Mouse (Mus musculus): Measurements from ENCODE around the gene Chrna3. TPM values are rescaled to one million over a fixed set of nuclear protein-coding genes. Genes with fewer than 3 reads are reported as not detected.

Chrna3 gene
- total and polyA plus RNA-seq, 2 experiments from 2014 or later, result 12.1 to 15.8 TPM

GRCm38 (mm10) chr9:55048211-55048880, 22.0 kb upstream of the Chrna3 start, which contains the start of gene Chrnb4:
Gene Chrnb4, minus strand, starts transcription at chr9:55048779.
- Histone ChIP-seq H3K4me3 (ENCODE audit: low read depth, low read length) (peak within 1 kb of the TSS; percentile 44), H3K27ac (ENCODE audit: low read depth, low read length) (no peak within 1 kb of the TSS), H3K4me1 (ENCODE audit: insufficient read depth, low read length) (peaks cover 11% of the 10 kb centered on the region; the same call in 1 of the 2 replicates), H3K27me3 (ENCODE audit: insufficient read depth, low read length) (peaks cover 10% of the 10 kb centered on the region), H3K4me2 (ENCODE audit: low read depth, low read length, poor library complexity, severe bottlenecking) (peak within 1 kb of the TSS; percentile 92), H3K9ac (replicated peaks; ENCODE audit: low read length, poor library complexity, severe bottlenecking) (peak within 1 kb of the TSS; percentile 48), H3K36me3 (ENCODE audit: insufficient read depth, low read length) (no peaks in the 10 kb centered on the region), H3K9me3 (ENCODE audit: low read length) (no peaks in the 10 kb centered on the region)
- whole genome bisulfite sequencing, result under 1% methylated on average over 23 of the region's 23 CpGs
- no peak for TF ChIP-seq CTCF (IDR thresholded peaks at IDR 0.05)
- DNase-seq (ENCODE audit: low spot score), result no peak
- ATAC-seq (ENCODE audit: low FRiP score), result peak; percentile 31; the same call in 1 of the 2 replicates

DNA sequence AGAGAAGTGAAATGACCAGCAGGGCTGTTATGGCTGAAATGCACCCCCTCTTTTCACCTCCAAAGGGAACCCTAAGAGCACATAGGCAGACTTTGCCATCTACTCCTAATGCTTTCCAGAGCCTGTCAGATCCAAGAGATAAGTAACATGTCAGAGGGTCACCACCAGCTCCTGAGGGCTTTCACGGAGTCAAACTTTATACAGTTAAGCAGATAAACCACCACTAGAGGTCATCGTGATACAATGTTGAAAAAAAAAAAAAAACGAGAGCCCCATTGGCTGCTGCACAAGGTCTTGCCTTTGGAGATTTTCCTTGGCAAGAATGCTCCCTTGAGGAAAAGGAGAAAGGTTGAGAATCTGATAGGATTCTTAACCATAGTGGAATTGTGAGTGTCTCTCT, 20.4 kb upstream of the Chrna3 start:
- H3K27me3 ChIP-seq (ENCODE audit: insufficient read depth, low read length), result peaks cover 10% of the 10 kb centered on the region
- DNase-seq (ENCODE audit: low spot score), result peak; percentile 44
- WGBS, result 1% methylated on average over 3 of the region's 3 CpGs
- ATAC-seq (ENCODE audit: low FRiP score), result no peak
- peak; percentile 61 for TF ChIP-seq CTCF (IDR thresholded peaks at IDR 0.05)
- no peaks in the 10 kb centered on the region for H3K9me3 ChIP-seq (ENCODE audit: low read length)
- H3K36me3 ChIP-seq (ENCODE audit: insufficient read depth, low read length), result no peaks in the 10 kb centered on the region
- no peak overlapping the region for H3K27ac ChIP-seq (ENCODE audit: low read depth, low read length)
- H3K4me2 ChIP-seq (ENCODE audit: low read depth, low read length, poor library complexity, severe bottlenecking), result no peak overlapping the region
- no peak overlapping the region for H3K9ac ChIP-seq (replicated peaks; ENCODE audit: low read length, poor library complexity, severe bottlenecking)
- H3K4me1 ChIP-seq (ENCODE audit: insufficient read depth, low read length), result peaks cover 11% of the 10 kb centered on the region; the same call in 1 of the 2 replicates
- H3K4me3 ChIP-seq (ENCODE audit: low read depth, low read length), result no peak overlapping the region

DNA sequence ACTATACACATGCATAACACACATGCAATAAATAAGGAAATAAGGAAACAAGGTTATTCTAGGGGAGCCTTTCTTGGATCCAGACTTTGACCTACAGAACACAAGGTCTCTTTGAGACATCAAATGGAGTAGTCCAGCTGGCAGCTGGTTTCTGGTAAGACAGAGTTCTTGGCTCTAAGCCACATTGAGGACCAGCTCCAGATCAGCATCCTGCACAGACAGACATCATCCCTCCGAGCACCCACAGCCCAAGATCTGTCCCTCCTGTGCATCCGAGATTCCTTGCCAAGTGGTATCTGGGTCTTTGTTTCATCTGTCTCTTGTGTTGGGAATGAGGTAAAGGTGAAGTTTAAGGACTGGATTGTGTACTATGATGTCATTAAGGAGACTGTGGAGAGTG, 18.6 kb upstream of the Chrna3 start:
- Histone ChIP-seq H3K27me3 (ENCODE audit: insufficient read depth, low read length) (peaks cover 10% of the 10 kb centered on the region), H3K4me1 (ENCODE audit: insufficient read depth, low read length) (peaks cover 11% of the 10 kb centered on the region; the same call in 1 of the 2 replicates), H3K4me2 (ENCODE audit: low read depth, low read length, poor library complexity, severe bottlenecking) (no peak overlapping the region), H3K27ac (ENCODE audit: low read depth, low read length) (no peak overlapping the region), H3K9ac (replicated peaks; ENCODE audit: low read length, poor library complexity, severe bottlenecking) (no peak overlapping the region), H3K9me3 (ENCODE audit: low read length) (no peaks in the 10 kb centered on the region), H3K4me3 (ENCODE audit: low read depth, low read length) (no peak overlapping the region), H3K36me3 (ENCODE audit: insufficient read depth, low read length) (no peaks in the 10 kb centered on the region)
- 74% methylated on average over 2 of the region's 2 CpGs for WGBS
- DNase-seq (ENCODE audit: low spot score) (no peak), ATAC-seq (ENCODE audit: low FRiP score) (no peak)
- TF ChIP-seq CTCF (IDR thresholded peaks at IDR 0.05), result no peak

- H3K4me1 ChIP-seq (ENCODE audit: insufficient read depth, low read length), result peaks cover 10% of the 10 kb centered on the region; the same call in 1 of the 2 replicates
- no peaks in the 10 kb centered on the region for H3K36me3 ChIP-seq (ENCODE audit: insufficient read depth, low read length)
- no peak for ATAC-seq (ENCODE audit: low FRiP score)
- H3K9me3 ChIP-seq (ENCODE audit: low read length), result no peaks in the 10 kb centered on the region
- H3K27me3 ChIP-seq (ENCODE audit: insufficient read depth, low read length), result peaks cover 10% of the 10 kb centered on the region
- no peak overlapping the region for H3K9ac ChIP-seq (replicated peaks; ENCODE audit: low read length, poor library complexity, severe bottlenecking)
- 9% methylated on average over 8 of the region's 8 CpGs for WGBS
- no peak for TF ChIP-seq CTCF (IDR thresholded peaks at IDR 0.05)
- H3K4me2 ChIP-seq (ENCODE audit: low read depth, low read length, poor library complexity, severe bottlenecking), result no peak overlapping the region
- no peak for DNase-seq (ENCODE audit: low spot score)
- H3K4me3 ChIP-seq (ENCODE audit: low read depth, low read length), result no peak overlapping the region
- H3K27ac ChIP-seq (ENCODE audit: low read depth, low read length), result no peak overlapping the region
Observed at GRCm38 (mm10) chr9:55043688-55044087, 17.3 kb upstream of the Chrna3 start.

DNA sequence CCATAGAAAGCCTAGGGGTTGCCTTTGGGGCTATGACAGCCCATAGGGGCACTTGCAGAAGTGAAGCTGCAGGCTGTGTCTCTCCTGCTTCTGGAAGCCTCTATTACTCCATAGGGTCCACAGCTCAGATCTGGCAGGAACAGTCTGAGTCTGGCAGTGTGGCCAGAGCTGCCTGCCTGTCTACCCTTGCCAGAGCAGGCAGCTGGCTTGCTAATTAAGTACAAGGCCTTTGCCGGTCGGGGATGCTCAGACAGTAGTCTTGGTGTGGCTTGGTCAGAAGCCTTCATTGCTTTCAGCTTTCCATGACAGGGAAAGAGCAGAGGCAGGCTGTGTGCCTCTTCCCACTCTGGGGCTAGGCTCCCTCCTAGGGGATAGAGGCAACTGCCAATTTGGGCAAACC, 15.0 kb upstream of the Chrna3 start:
- peak; percentile 83 for DNase-seq (ENCODE audit: low spot score)
- Histone ChIP-seq H3K4me3 (ENCODE audit: low read depth, low read length) (no peak overlapping the region), H3K27ac (ENCODE audit: low read depth, low read length) (no peak overlapping the region), H3K9me3 (ENCODE audit: low read length) (no peaks in the 10 kb centered on the region), H3K9ac (replicated peaks; ENCODE audit: low read length, poor library complexity, severe bottlenecking) (no peak overlapping the region), H3K4me1 (ENCODE audit: insufficient read depth, low read length) (no peaks in the 10 kb centered on the region), H3K4me2 (ENCODE audit: low read depth, low read length, poor library complexity, severe bottlenecking) (no peak overlapping the region), H3K36me3 (ENCODE audit: insufficient read depth, low read length) (no peaks in the 10 kb centered on the region), H3K27me3 (ENCODE audit: insufficient read depth, low read length) (no peaks in the 10 kb centered on the region)
- ATAC-seq (ENCODE audit: low FRiP score), result peak; percentile 31; the same call in 1 of the 2 replicates
- 53% methylated on average over 2 of the region's 2 CpGs for WGBS
- no peak for TF ChIP-seq CTCF (IDR thresholded peaks at IDR 0.05)

- no peaks in the 10 kb centered on the region for H3K9me3 ChIP-seq (ENCODE audit: low read length)
- H3K9ac ChIP-seq (replicated peaks; ENCODE audit: low read length, poor library complexity, severe bottlenecking), result no peak overlapping the region
- H3K27me3 ChIP-seq (ENCODE audit: insufficient read depth, low read length), result no peaks in the 10 kb centered on the region
- no peak overlapping the region for H3K4me3 ChIP-seq (ENCODE audit: low read depth, low read length)
- no peaks in the 10 kb centered on the region for H3K4me1 ChIP-seq (ENCODE audit: insufficient read depth, low read length)
- no peak overlapping the region for H3K4me2 ChIP-seq (ENCODE audit: low read depth, low read length, poor library complexity, severe bottlenecking)
- no peak for TF ChIP-seq CTCF (IDR thresholded peaks at IDR 0.05)
- H3K36me3 ChIP-seq (ENCODE audit: insufficient read depth, low read length), result no peaks in the 10 kb centered on the region
- H3K27ac ChIP-seq (ENCODE audit: low read depth, low read length), result no peak overlapping the region
- ATAC-seq (ENCODE audit: low FRiP score) (no peak), DNase-seq (ENCODE audit: low spot score) (peak; percentile 85)
- WGBS, result 61% methylated on average over 5 of the region's 5 CpGs
Observed at GRCm38 (mm10) chr9:55039983-55040382, 13.6 kb upstream of the Chrna3 start.

All from midbrain, postnatal 0 days (tissue).